Mouse (Mus musculus) hindbrain, postnatal 0 days (tissue): ENCODE results near the gene Zcchc2. TPM values are rescaled to one million over a fixed set of nuclear protein-coding genes. Genes with fewer than 3 reads are reported as not detected.

ENCODE experiments used
- ATAC-seq: fragments of 200-750 bp; cut with Nextera tagmentation; 2 replicates; pipeline ENCODE4 v1.8.0; 2017; ENCODE audit warnings: mild to moderate bottlenecking, moderate TSS enrichment, moderate library complexity
- DNase-seq: peaks from one replicate; pipeline ENCODE4 v3.0.0-alpha.2; 2015; ENCODE audit warnings: low spot score
- H3K27ac ChIP-seq: fragments of 300-500 bp; sonication (generic); 2 replicates; pipeline ENCODE4 v1.5.1; 2014; ENCODE audit warnings: mild to moderate bottlenecking
- H3K27me3 ChIP-seq: fragments of 300-500 bp; sonication (generic); 2 replicates; pipeline ENCODE4 v1.6.1; 2014; ENCODE audit warnings: low read length, mixed read lengths; ENCODE audit not compliant: insufficient read depth
- H3K36me3 ChIP-seq: fragments of 300-500 bp; sonication (generic); 2 replicates; pipeline ENCODE4 v1.6.1; 2014; ENCODE audit warnings: low read length, mixed read lengths; ENCODE audit not compliant: insufficient read depth
- H3K4me1 ChIP-seq: fragments of 300-500 bp; sonication (generic); 2 replicates; pipeline ENCODE4 v1.6.1; 2014; ENCODE audit warnings: antibody characterized with exemption, low read length, mixed read lengths; ENCODE audit not compliant: insufficient read depth
- H3K4me2 ChIP-seq: fragments of 300-500 bp; sonication (generic); 2 replicates; pipeline ENCODE4 v1.6.1; 2014; ENCODE audit warnings: low read depth, mild to moderate bottlenecking, low read length, moderate library complexity, mixed read lengths
- H3K4me3 ChIP-seq: fragments of 300-500 bp; sonication (generic); 2 replicates; pipeline ENCODE4 v1.5.1; 2014; ENCODE audit warnings: low read length
- H3K9ac ChIP-seq: fragments of 300-500 bp; sonication (generic); replicated peaks from 2 replicates; pipeline ENCODE4 v1.6.1; 2014; ENCODE audit warnings: mild to moderate bottlenecking, low read length, moderate library complexity, mixed read lengths
- H3K9me3 ChIP-seq: fragments of 300-500 bp; sonication (generic); 2 replicates; pipeline ENCODE4 v1.6.1; 2016; ENCODE audit warnings: low read length, mixed read lengths
- CTCF ChIP-seq: IDR thresholded peaks from 2 replicates; pipeline ENCODE4 v1.5.1; 2016; ENCODE audit warnings: antibody characterized with exemption, control low read depth, low read depth
- WGBS: fragments of 180-500 bp; shearing (Covaris S2); extraction: QIAGEN DNeasy Blood & Tissue Kit; methylation state at CpG from one replicate; pipeline ENCODE4 v1.1.7; 2014; 5-methylcytosine and 5-hydroxymethylcytosine counted together
- polyA plus RNA-seq: library from polyadenylated mRNA; unstranded; fragments of >200 nt; fragmentation: Nextera tagmentation; extraction: Ambion mirVana; gene quantifications from 2 replicates; pipeline ENCODE4 v1.2.1, GENCODE M21; 2015
- total RNA-seq: library from RNA; depleted of rRNA; stranded (reverse); fragments of >200 nt; gene quantifications from 2 replicates; pipeline ENCODE4 v1.2.3, GENCODE M21; 2014

Gene Zcchc2
- total and polyA plus RNA-seq, 2 experiments from 2014 or later, result 2.3 to 14.3 TPM

DNA sequence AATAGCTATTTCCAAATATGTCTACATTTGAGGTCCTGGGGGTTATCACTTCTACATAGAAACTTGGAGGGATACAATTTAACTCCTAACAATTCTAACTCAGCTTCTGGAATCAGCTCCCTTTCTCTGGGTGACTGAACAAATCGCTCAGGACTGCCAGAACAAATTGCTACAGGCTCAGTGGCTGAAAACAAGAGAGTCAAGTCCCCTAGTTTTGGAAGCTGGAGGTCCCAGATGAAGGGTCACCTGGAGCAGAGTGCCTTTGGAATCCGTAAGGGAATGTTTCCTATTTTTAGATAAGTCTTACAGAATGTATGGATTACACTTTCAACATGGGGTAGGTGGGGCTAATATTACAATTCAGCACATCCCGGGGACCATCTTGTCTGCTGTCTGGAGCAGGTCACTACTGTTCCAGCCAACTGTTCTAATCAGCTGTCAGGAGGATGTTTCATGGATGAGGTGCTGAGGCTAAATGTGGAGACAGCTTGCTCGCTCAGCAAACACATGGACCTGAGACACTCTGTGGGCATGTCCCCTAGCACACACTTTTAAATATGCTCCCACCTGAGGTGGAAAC, 73.5 kb downstream of the Zcchc2 start:
- no peak for TF ChIP-seq CTCF
- H3K4me3 ChIP-seq, result no peak overlapping the region
- H3K9me3 ChIP-seq, result no peaks in the 10 kb centered on the region
- no peak overlapping the region for H3K9ac ChIP-seq
- 59% methylated on average over 4 of the region's 4 CpGs for WGBS
- ATAC-seq (peak; percentile 63), DNase-seq (peak; percentile 31)
- peaks cover 4% of the 10 kb centered on the region; the same call in 1 of the 2 replicates for H3K4me1 ChIP-seq
- H3K36me3 ChIP-seq, result no peaks in the 10 kb centered on the region
- H3K27ac ChIP-seq, result no peak overlapping the region
- no peaks in the 10 kb centered on the region for H3K27me3 ChIP-seq
- no peak overlapping the region for H3K4me2 ChIP-seq

DNA sequence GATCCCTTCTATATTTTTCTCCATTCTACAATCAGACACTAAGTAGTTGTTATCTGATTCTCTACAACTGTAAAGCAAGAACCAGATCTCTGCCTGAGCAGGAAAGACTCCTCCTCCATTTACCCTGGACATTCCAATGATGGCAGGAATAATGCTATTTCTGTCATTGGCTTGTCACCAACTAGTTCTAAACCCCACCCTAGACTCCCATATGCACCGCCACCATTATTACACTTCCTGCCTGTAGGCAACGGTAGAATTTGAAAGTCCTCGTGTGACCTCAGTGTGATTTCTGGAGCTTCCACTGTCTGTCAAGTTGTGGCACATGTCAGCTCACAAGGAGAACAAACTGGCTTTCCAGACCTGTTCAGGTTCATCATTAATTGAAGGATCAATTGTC, 74.1 kb downstream of the Zcchc2 start:
- Histone ChIP-seq H3K4me3 (no peak overlapping the region), H3K9me3 (no peaks in the 10 kb centered on the region), H3K4me1 (peaks cover 4% of the 10 kb centered on the region; the same call in 1 of the 2 replicates), H3K27ac (no peak overlapping the region), H3K27me3 (no peaks in the 10 kb centered on the region), H3K36me3 (no peaks in the 10 kb centered on the region), H3K4me2 (no peak overlapping the region), H3K9ac (no peak overlapping the region)
- DNase-seq (no peak), ATAC-seq (no peak)
- no peak for TF ChIP-seq CTCF
- WGBS, result 42% methylated on average over 3 of the region's 3 CpGs

DNA sequence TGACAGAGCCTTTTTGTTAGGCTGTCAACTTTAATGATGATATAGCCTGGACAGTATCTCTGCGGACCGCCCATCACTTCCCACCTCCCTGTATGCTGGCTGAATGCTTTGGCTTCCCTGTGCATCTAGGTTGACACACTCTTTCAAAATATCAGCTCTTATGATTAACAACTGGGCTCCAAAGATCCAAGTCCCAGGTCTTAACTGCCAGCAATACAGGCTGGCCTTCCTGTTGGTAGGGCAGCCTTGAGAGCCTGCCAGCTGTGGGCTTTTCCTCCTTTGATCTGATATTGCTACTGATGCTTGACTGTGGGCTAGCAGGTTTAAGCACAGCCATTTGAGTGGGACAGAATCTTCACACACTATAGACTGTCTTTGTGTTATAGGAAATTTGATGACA, 74.5 kb downstream of the Zcchc2 start:
- Histone ChIP-seq H3K4me2 (no peak overlapping the region), H3K9me3 (no peaks in the 10 kb centered on the region), H3K27ac (no peak overlapping the region), H3K36me3 (no peaks in the 10 kb centered on the region), H3K9ac (no peak overlapping the region), H3K27me3 (no peaks in the 10 kb centered on the region), H3K4me1 (peaks cover 4% of the 10 kb centered on the region; the same call in 1 of the 2 replicates), H3K4me3 (no peak overlapping the region)
- TF ChIP-seq CTCF, result no peak
- DNase-seq, result no peak
- WGBS, result 78% methylated on average over 2 of the region's 2 CpGs
- no peak for ATAC-seq

DNA sequence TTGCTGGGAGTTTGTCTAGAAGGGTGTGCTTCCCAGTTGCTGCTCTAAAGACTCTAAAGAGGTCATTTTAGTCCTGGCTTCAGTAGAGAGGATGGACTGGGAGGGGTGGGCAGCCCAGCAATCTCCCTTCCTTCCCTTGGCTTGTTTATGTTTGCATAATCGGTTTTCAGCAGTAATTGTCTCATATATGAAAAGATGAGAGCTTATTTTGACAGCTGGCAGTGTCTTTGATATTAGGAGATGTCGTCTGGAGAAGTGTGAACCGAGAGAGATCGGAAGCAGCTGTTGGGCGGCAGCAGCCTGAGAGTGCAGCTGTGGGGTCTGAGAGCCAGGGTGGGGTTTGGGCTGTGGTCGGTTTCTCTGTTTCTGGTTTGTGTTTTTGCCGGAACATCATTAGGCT, 75.5 kb downstream of the Zcchc2 start:
- H3K27ac ChIP-seq, result no peak overlapping the region
- H3K9me3 ChIP-seq, result no peaks in the 10 kb centered on the region
- WGBS, result 49% methylated on average over 7 of the region's 7 CpGs
- no peak overlapping the region for H3K4me2 ChIP-seq
- DNase-seq (no peak), ATAC-seq (no peak)
- no peaks in the 10 kb centered on the region for H3K36me3 ChIP-seq
- H3K9ac ChIP-seq, result no peak overlapping the region
- no peak for TF ChIP-seq CTCF
- H3K4me3 ChIP-seq, result no peak overlapping the region
- peaks cover 4% of the 10 kb centered on the region; the same call in 1 of the 2 replicates for H3K4me1 ChIP-seq
- no peaks in the 10 kb centered on the region for H3K27me3 ChIP-seq

DNA sequence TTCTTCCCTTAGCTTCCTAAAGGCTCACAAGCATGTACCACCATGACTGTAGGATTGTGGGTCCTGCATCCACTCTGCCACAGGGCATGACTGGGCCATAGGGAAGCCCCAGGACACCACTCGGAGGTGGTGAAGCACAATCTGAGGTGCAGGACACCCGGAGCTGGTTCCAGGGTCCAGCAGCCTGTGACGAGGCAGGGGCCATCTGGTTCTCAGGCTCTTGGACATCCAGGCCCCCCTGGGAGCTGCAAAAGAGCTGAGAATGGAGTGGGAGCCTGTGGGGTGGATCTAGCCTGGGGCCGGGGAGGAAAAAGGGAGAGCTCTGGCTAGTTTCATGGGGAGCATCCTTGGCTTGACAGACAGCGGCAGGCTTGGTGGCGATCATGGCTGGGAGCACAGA, 77.1 kb downstream of the Zcchc2 start:
- ATAC-seq, result no peak
- no peaks in the 10 kb centered on the region for H3K36me3 ChIP-seq
- no peak overlapping the region for H3K4me2 ChIP-seq
- H3K27ac ChIP-seq, result no peak overlapping the region
- TF ChIP-seq CTCF, result no peak
- 77% methylated on average over 6 of the region's 6 CpGs for WGBS
- H3K9me3 ChIP-seq, result no peaks in the 10 kb centered on the region
- no peaks in the 10 kb centered on the region for H3K27me3 ChIP-seq
- no peak for DNase-seq
- 0 out of 2 replicates have a peak, but pooled peaks cover 5% of the 10 kb centered on the region for H3K4me1 ChIP-seq
- no peak overlapping the region for H3K4me3 ChIP-seq
- H3K9ac ChIP-seq, result no peak overlapping the region

DNA sequence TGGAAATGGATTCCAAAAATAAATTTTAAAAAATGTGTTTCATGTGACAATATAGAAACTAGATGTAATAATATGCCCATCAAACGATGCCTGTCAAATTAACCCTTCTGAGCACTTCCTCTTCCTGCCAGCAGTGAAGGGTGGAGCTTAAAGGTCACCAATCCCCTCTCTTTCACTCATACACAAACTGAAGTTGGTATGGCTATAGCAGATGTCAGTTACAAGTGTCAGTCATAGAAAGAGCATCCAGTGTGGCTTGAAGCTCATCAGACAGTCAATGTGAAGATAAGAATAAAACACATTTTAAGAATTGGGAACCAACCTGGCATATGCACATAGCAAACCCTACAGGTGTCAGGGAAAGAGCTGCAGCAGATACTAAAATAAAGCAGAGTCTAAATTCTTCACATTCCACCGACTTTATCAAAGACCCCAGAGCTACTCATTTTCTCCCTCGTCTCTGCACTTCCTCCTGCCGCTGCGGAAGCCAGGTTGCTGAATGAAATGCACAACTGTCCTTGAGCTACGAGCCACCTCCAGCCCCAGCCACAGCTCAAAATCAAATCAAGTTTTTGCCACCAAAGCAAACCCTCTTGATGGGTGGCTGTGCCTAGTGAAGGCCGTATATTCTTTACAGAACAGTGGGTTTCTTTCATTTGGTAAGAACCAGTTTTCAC, 79.8 kb downstream of the Zcchc2 start:
- Histone ChIP-seq H3K4me2 (no peak overlapping the region), H3K9ac (no peak overlapping the region), H3K27ac (no peak overlapping the region), H3K9me3 (no peaks in the 10 kb centered on the region), H3K4me3 (no peak overlapping the region), H3K36me3 (no peaks in the 10 kb centered on the region), H3K4me1 (0 out of 2 replicates have a peak, but pooled peaks cover 5% of the 10 kb centered on the region), H3K27me3 (no peaks in the 10 kb centered on the region)
- DNase-seq (no peak), ATAC-seq (no peak)
- no peak for TF ChIP-seq CTCF
- WGBS, result 72% methylated on average over 7 of the region's 7 CpGs

DNA sequence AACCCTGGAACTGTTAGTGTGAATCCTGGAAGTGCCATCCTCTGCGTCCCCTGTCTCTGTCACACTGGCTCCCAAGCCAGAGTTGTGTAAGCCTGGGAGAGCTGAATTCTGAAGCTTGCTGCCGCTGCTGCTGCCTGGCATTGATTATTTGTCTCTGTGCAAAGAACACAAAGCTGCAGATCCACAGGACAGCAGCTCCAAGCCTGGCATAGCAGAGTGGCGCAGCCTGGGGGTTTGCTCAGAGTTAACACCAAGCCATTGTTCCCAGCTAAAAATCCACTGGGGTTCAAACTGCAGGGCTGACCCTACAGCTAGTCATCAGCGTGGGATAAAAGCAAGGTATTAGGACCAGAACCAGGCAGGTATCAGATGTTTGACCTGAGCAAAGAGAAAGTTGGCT, 80.6 kb downstream of the Zcchc2 start:
- H3K9me3 ChIP-seq, result no peaks in the 10 kb centered on the region
- H3K27ac ChIP-seq, result no peak overlapping the region
- H3K4me1 ChIP-seq, result 0 out of 2 replicates have a peak, but pooled peaks cover 5% of the 10 kb centered on the region
- H3K9ac ChIP-seq, result no peak overlapping the region
- H3K4me2 ChIP-seq, result no peak overlapping the region
- no peak for DNase-seq
- no peak overlapping the region for H3K4me3 ChIP-seq
- TF ChIP-seq CTCF, result no peak
- H3K27me3 ChIP-seq, result no peaks in the 10 kb centered on the region
- 43% methylated on average over 4 of the region's 4 CpGs for WGBS
- peak; percentile 25; the same call in 1 of the 2 replicates for ATAC-seq
- no peaks in the 10 kb centered on the region for H3K36me3 ChIP-seq
